Mouse (Mus musculus) hindbrain, embryonic 12.5 days (tissue): ENCODE data around the gene 1810062G17Rik. TPM values are rescaled to one million over a fixed set of nuclear protein-coding genes. Genes with fewer than 3 reads are reported as not detected.
A peak's percentile ranks its signal among the peaks of the same experiment; 100 is the strongest.

Experiments used
- ATAC-seq: fragments of 200-750 bp; cut with Nextera tagmentation; 2 replicates; pipeline ENCODE4 v1.8.0; 2017; ENCODE audit warnings: moderate TSS enrichment; ENCODE audit not compliant: low FRiP score
- H3K27ac ChIP-seq: fragments of 300-500 bp; sonication (generic); 2 replicates; pipeline ENCODE4 v1.5.1; 2016; ENCODE audit warnings: mild to moderate bottlenecking
- H3K27me3 ChIP-seq: fragments of 300-500 bp; sonication (generic); 2 replicates; pipeline ENCODE4 v1.6.1; 2016; ENCODE audit warnings: mild to moderate bottlenecking
- H3K36me3 ChIP-seq: fragments of 300-500 bp; sonication (generic); 2 replicates; pipeline ENCODE4 v1.6.1; 2016; ENCODE audit warnings: mild to moderate bottlenecking
- H3K4me1 ChIP-seq: fragments of 300-500 bp; sonication (generic); 2 replicates; pipeline ENCODE4 v1.6.1; 2016
- H3K4me2 ChIP-seq: fragments of 300-500 bp; sonication (generic); replicated peaks from 2 replicates; pipeline ENCODE4 v1.6.1; 2016; ENCODE audit warnings: mild to moderate bottlenecking
- H3K4me3 ChIP-seq: fragments of 300-500 bp; sonication (generic); 2 replicates; pipeline ENCODE4 v1.5.1; 2016; ENCODE audit warnings: mild to moderate bottlenecking
- H3K9ac ChIP-seq: fragments of 300-500 bp; sonication (generic); 2 replicates; pipeline ENCODE4 v1.6.1; 2016; ENCODE audit warnings: mild to moderate bottlenecking, moderate library complexity
- H3K9me3 ChIP-seq: fragments of 300-500 bp; sonication (generic); replicated peaks from 2 replicates; pipeline ENCODE4 v1.6.1; 2016; ENCODE audit warnings: mild to moderate bottlenecking
- WGBS: fragments of 180-500 bp; shearing (Covaris S2); methylation state at CpG from one replicate; pipeline ENCODE4 v1.1.7; 2016; 5-methylcytosine and 5-hydroxymethylcytosine counted together
- polyA plus RNA-seq: library from polyadenylated mRNA; unstranded; fragments of >200 nt; fragmentation: Nextera tagmentation; extraction: Ambion mirVana; gene quantifications from 2 replicates; pipeline ENCODE4 v1.2.1, GENCODE M21; 2016

Gene 1810062G17Rik
- polyA plus RNA-seq, 1 experiment from 2014 or later, result 0.56 TPM

GRCm38 (mm10) chr3:36494613-36495012, 18.9 kb downstream of the 1810062G17Rik start:
- 98% methylated on average over 2 of the region's 2 CpGs for WGBS
- no peak overlapping the region for H3K9ac ChIP-seq
- H3K27me3 ChIP-seq, result no peaks in the 10 kb centered on the region
- no peak overlapping the region for H3K27ac ChIP-seq
- no peak for ATAC-seq
- H3K36me3 ChIP-seq, result no peaks in the 10 kb centered on the region
- H3K9me3 ChIP-seq, result no peaks in the 10 kb centered on the region
- no peak overlapping the region for H3K4me2 ChIP-seq
- H3K4me1 ChIP-seq, result peaks cover 2% of the 10 kb centered on the region; the same call in 1 of the 2 replicates
- no peak overlapping the region for H3K4me3 ChIP-seq

- peak; percentile 72 for ATAC-seq
- H3K4me2 ChIP-seq, result 0 out of 2 replicates have a peak overlapping the region, but pooled peaks have one; percentile 3
These were observed 19.7 kb downstream of the 1810062G17Rik start for GRCm38 (mm10) chr3:36495436-36495835.

GRCm38 (mm10) chr3:36496273-36496672, 20.5 kb downstream of the 1810062G17Rik start:
- Histone ChIP-seq H3K27ac (no peak overlapping the region), H3K4me1 (peaks cover 2% of the 10 kb centered on the region; the same call in 1 of the 2 replicates), H3K4me3 (no peak overlapping the region), H3K4me2 (no peak overlapping the region), H3K36me3 (no peaks in the 10 kb centered on the region), H3K9me3 (no peaks in the 10 kb centered on the region), H3K9ac (no peak overlapping the region), H3K27me3 (no peaks in the 10 kb centered on the region)
- 86% methylated on average over 9 of the region's 9 CpGs for WGBS
- no peak for ATAC-seq

More at GRCm38 (mm10) chr3:36495436-36495835, 19.7 kb downstream of the 1810062G17Rik start:
- 12% methylated on average over 6 of the region's 6 CpGs for WGBS
- Histone ChIP-seq H3K4me3 (no peak overlapping the region), H3K4me1 (peaks cover 2% of the 10 kb centered on the region; the same call in 1 of the 2 replicates), H3K9ac (no peak overlapping the region), H3K36me3 (no peaks in the 10 kb centered on the region), H3K9me3 (no peaks in the 10 kb centered on the region), H3K27me3 (no peaks in the 10 kb centered on the region), H3K27ac (no peak overlapping the region)

- Histone ChIP-seq H3K9ac (no peak overlapping the region), H3K9me3 (no peaks in the 10 kb centered on the region), H3K27me3 (no peaks in the 10 kb centered on the region), H3K4me3 (no peak overlapping the region), H3K36me3 (no peaks in the 10 kb centered on the region), H3K4me1 (peaks cover 2% of the 10 kb centered on the region; the same call in 1 of the 2 replicates), H3K4me2 (no peak overlapping the region), H3K27ac (no peak overlapping the region)
- no peak for ATAC-seq
- 21% methylated on average over 14 of the region's 14 CpGs for WGBS
These were observed 21.0 kb downstream of the 1810062G17Rik start for GRCm38 (mm10) chr3:36496746-36497145.

GRCm38 (mm10) chr3:36498224-36498623, 22.5 kb downstream of the 1810062G17Rik start:
- H3K36me3 ChIP-seq, result no peaks in the 10 kb centered on the region
- 85% methylated on average over 6 of the region's 6 CpGs for WGBS

GRCm38 (mm10) chr3:36499418-36499817, 23.7 kb downstream of the 1810062G17Rik start:
- H3K4me1 ChIP-seq, result peaks cover 2% of the 10 kb centered on the region; the same call in 1 of the 2 replicates
- no peak overlapping the region for H3K4me3 ChIP-seq
- no peak for ATAC-seq
- no peaks in the 10 kb centered on the region for H3K36me3 ChIP-seq
- H3K9me3 ChIP-seq, result no peaks in the 10 kb centered on the region
- no peaks in the 10 kb centered on the region for H3K27me3 ChIP-seq
- 94% methylated on average over 7 of the region's 7 CpGs for WGBS
- no peak overlapping the region for H3K4me2 ChIP-seq
- no peak overlapping the region for H3K27ac ChIP-seq
- H3K9ac ChIP-seq, result no peak overlapping the region

More at GRCm38 (mm10) chr3:36498224-36498623, 22.5 kb downstream of the 1810062G17Rik start:
- Histone ChIP-seq H3K27me3 (no peaks in the 10 kb centered on the region), H3K9ac (no peak overlapping the region), H3K9me3 (no peaks in the 10 kb centered on the region), H3K4me3 (no peak overlapping the region), H3K4me2 (no peak overlapping the region), H3K4me1 (peaks cover 2% of the 10 kb centered on the region; the same call in 1 of the 2 replicates), H3K27ac (no peak overlapping the region)
- no peak for ATAC-seq

- ATAC-seq, result no peak
- WGBS, result 82% methylated on average over 8 of the region's 8 CpGs
- Histone ChIP-seq H3K27ac (no peak overlapping the region), H3K4me1 (no peaks in the 10 kb centered on the region), H3K9ac (no peak overlapping the region), H3K4me3 (no peak overlapping the region), H3K27me3 (no peaks in the 10 kb centered on the region), H3K9me3 (no peaks in the 10 kb centered on the region), H3K36me3 (no peaks in the 10 kb centered on the region), H3K4me2 (no peak overlapping the region)
These were observed 25.2 kb downstream of the 1810062G17Rik start for GRCm38 (mm10) chr3:36500976-36501375.

- Histone ChIP-seq H3K9me3 (no peaks in the 10 kb centered on the region), H3K27ac (no peak overlapping the region), H3K4me2 (no peak overlapping the region), H3K4me1 (no peaks in the 10 kb centered on the region), H3K4me3 (no peak overlapping the region), H3K36me3 (no peaks in the 10 kb centered on the region), H3K27me3 (no peaks in the 10 kb centered on the region), H3K9ac (no peak overlapping the region)
- ATAC-seq, result no peak
- WGBS, result 73% methylated on average over 7 of the region's 7 CpGs
These were observed 25.8 kb downstream of the 1810062G17Rik start for GRCm38 (mm10) chr3:36501546-36501945.

GRCm38 (mm10) chr3:36505306-36505705, 29.6 kb downstream of the 1810062G17Rik start:
- Histone ChIP-seq H3K4me2 (no peak overlapping the region), H3K9ac (no peak overlapping the region), H3K27ac (no peak overlapping the region), H3K4me3 (no peak overlapping the region), H3K9me3 (no peaks in the 10 kb centered on the region), H3K36me3 (no peaks in the 10 kb centered on the region), H3K4me1 (no peaks in the 10 kb centered on the region), H3K27me3 (no peaks in the 10 kb centered on the region)
- no peak for ATAC-seq
- 77% methylated on average over 8 of the region's 8 CpGs for WGBS

- Histone ChIP-seq H3K4me2 (no peak overlapping the region), H3K27me3 (no peaks in the 10 kb centered on the region), H3K9ac (no peak overlapping the region), H3K9me3 (no peaks in the 10 kb centered on the region), H3K4me3 (no peak overlapping the region), H3K4me1 (no peaks in the 10 kb centered on the region), H3K36me3 (no peaks in the 10 kb centered on the region), H3K27ac (peak overlapping the region; percentile 30; the same call in 1 of the 2 replicates)
- 58% methylated on average over 10 of the region's 10 CpGs for WGBS
- ATAC-seq, result peak; percentile 29; the same call in 1 of the 2 replicates
These were observed 30.3 kb downstream of the 1810062G17Rik start for GRCm38 (mm10) chr3:36505809-36506735.

- Histone ChIP-seq H3K9ac (no peak overlapping the region), H3K4me2 (no peak overlapping the region), H3K4me3 (no peak overlapping the region), H3K4me1 (no peaks in the 10 kb centered on the region), H3K9me3 (no peaks in the 10 kb centered on the region), H3K36me3 (no peaks in the 10 kb centered on the region), H3K27me3 (no peaks in the 10 kb centered on the region), H3K27ac (no peak overlapping the region)
- ATAC-seq, result no peak
- 94% methylated on average over 6 of the region's 6 CpGs for WGBS
These were observed 35.8 kb downstream of the 1810062G17Rik start for GRCm38 (mm10) chr3:36511491-36511890.

- peaks cover 17% of the 10 kb centered on the region for H3K27me3 ChIP-seq
- no peaks in the 10 kb centered on the region for H3K36me3 ChIP-seq
- no peak overlapping the region for H3K4me2 ChIP-seq
- H3K4me3 ChIP-seq, result no peak overlapping the region
- no peak overlapping the region for H3K9ac ChIP-seq
- H3K4me1 ChIP-seq, result peaks cover 3% of the 10 kb centered on the region; the same call in 1 of the 2 replicates
- WGBS, result 91% methylated on average over 9 of the region's 9 CpGs
- no peak for ATAC-seq
- no peaks in the 10 kb centered on the region for H3K9me3 ChIP-seq
- H3K27ac ChIP-seq, result no peak overlapping the region
These were observed 40.5 kb downstream of the 1810062G17Rik start for GRCm38 (mm10) chr3:36516196-36516595.
